Mouse (Mus musculus): ENCODE results near the gene Ubl7. TPM values are rescaled to one million over a fixed set of nuclear protein-coding genes. Genes with fewer than 3 reads are reported as not detected.

Ubl7 gene
- total and polyA plus RNA-seq, 3 experiments = 22.7 to 89.6 TPM; not detected in 1

DNA sequence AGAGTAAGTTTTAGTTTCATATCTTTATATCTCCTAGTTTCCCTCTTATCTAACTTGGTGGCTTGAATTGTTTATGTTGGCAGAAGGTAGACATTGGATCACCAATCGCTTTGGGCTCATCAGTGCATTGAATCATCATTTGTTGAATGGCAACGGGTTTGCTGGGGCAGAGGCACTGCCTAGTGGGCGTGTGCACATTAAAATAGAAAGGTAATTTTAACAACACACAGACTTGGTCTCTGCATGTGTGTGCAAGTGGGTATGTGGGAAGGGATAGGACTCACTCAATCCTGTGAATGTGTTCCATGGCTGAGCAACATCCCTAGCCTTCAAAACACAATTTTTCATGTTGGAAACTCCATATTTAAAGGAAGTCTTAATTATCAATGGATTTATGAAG lies 35.8 kb upstream of the Ubl7 start:
- H3K9me3 ChIP-seq (replicated peaks; ENCODE audit: insufficient read depth, low read length) = no peaks in the 10 kb centered on the region
- no peaks in the 10 kb centered on the region; a peak in 1 of 4 replicates for H3K4me1 ChIP-seq (ENCODE audit: control insufficient read depth in 1 of 2, insufficient read depth in 2 of 2, low read length in 2 of 2)
- peaks cover 8 to 11% of the 10 kb centered on the region in 2 experiments; a peak in 3 of 4 replicates for H3K27me3 ChIP-seq (ENCODE audit: control insufficient read depth in 1 of 2, insufficient read depth in 2 of 2, low read length in 2 of 2)
- no peak for DNase-seq (ENCODE audit: low read depth, low spot score)
- H3K27ac ChIP-seq (ENCODE audit: control insufficient read depth, low read depth, low read length) = no peak overlapping the region
- no peak overlapping the region for H3K4me3 ChIP-seq (ENCODE audit: control insufficient read depth in 1 of 2, insufficient read depth in 1 of 2, low read depth in 2 of 2, low read length in 2 of 2)
- no peak overlapping the region for H3K9ac ChIP-seq (ENCODE audit: control insufficient read depth, low read depth, low read length, poor library complexity, severe bottlenecking)
- peaks cover 0 to 2% of the 10 kb centered on the region in 2 experiments; a peak in 1 of 4 replicates for H3K36me3 ChIP-seq (ENCODE audit: control insufficient read depth in 1 of 2, insufficient read depth in 2 of 2, low read length in 2 of 2)
- no peaks in the 10 kb centered on the region for H3K79me2 ChIP-seq (ENCODE audit: control insufficient read depth, insufficient read depth, low read length, poor library complexity)
- TF ChIP-seq MEF2A (IDR thresholded peaks at IDR 0.05; ENCODE audit: extremely low read depth, insufficient replicate concordance, low read depth, low read length, poor library complexity, severe bottlenecking) (no peak), TBP (IDR thresholded peaks at IDR 0.05; ENCODE audit: low read depth, low read length) (no peak), POLR2AphosphoS2 (IDR thresholded peaks at IDR 0.05; ENCODE audit: low read length) (no peak), MAZ (IDR thresholded peaks at IDR 0.05; ENCODE audit: low read depth, low read length) (no peak), CHD2 (IDR thresholded peaks at IDR 0.05; ENCODE audit: low read length) (no peak), CTCF (IDR thresholded peaks at IDR 0.05 in 2 of 3, conservative IDR thresholded peaks at IDR 0.05 in 1 of 3; ENCODE audit: control insufficient read depth in 1 of 3, insufficient read depth in 1 of 3, low read depth in 2 of 3, low read length in 3 of 3, poor library complexity in 1 of 3, severe bottlenecking in 1 of 3) (no peak), USF2 (IDR thresholded peaks at IDR 0.05; ENCODE audit: borderline replicate concordance in 1 of 2, insufficient read depth in 1 of 2, low read depth in 1 of 2, low read length in 2 of 2) (no peak), CHD1 (IDR thresholded peaks at IDR 0.05; ENCODE audit: low read depth, low read length) (no peak), MAX (IDR thresholded peaks at IDR 0.05; ENCODE audit: low read length) (no peak), ETS1 (IDR thresholded peaks at IDR 0.05; ENCODE audit: low read depth, low read length) (no peak), ZKSCAN1 (IDR thresholded peaks at IDR 0.05; ENCODE audit: low read depth, low read length) (no peak), GABPA (IDR thresholded peaks at IDR 0.05; ENCODE audit: low read depth, low read length) (no peak), ELF1 (IDR thresholded peaks at IDR 0.05; ENCODE audit: low read depth, low read length) (no peak), TCF12 (IDR thresholded peaks at IDR 0.05; ENCODE audit: low read depth, low read length) (no peak), ZMIZ1 (IDR thresholded peaks at IDR 0.05; ENCODE audit: low read depth, low read length) (no peak), USF1 (IDR thresholded peaks at IDR 0.05; ENCODE audit: low read depth, low read length) (no peak)

- DNase-seq (ENCODE audit: low read depth, low spot score) = no peak
- H3K79me2 ChIP-seq (ENCODE audit: control insufficient read depth, insufficient read depth, low read length, poor library complexity) = no peaks in the 10 kb centered on the region
- no peak overlapping the region for H3K9ac ChIP-seq (ENCODE audit: control insufficient read depth, low read depth, low read length, poor library complexity, severe bottlenecking)
- H3K4me1 ChIP-seq (ENCODE audit: control insufficient read depth in 1 of 2, insufficient read depth in 2 of 2, low read length in 2 of 2) = no peaks in the 10 kb centered on the region
- H3K9me3 ChIP-seq (replicated peaks; ENCODE audit: insufficient read depth, low read length) = no peaks in the 10 kb centered on the region
- no peak overlapping the region for H3K27ac ChIP-seq (ENCODE audit: control insufficient read depth, low read depth, low read length)
- H3K4me3 ChIP-seq (ENCODE audit: control insufficient read depth in 1 of 2, insufficient read depth in 1 of 2, low read depth in 2 of 2, low read length in 2 of 2) = no peak overlapping the region
- H3K27me3 ChIP-seq (ENCODE audit: control insufficient read depth in 1 of 2, insufficient read depth in 2 of 2, low read length in 2 of 2) = peaks cover 8 to 22% of the 10 kb centered on the region in 2 experiments
- H3K36me3 ChIP-seq (ENCODE audit: control insufficient read depth in 1 of 2, insufficient read depth in 2 of 2, low read length in 2 of 2) = peaks cover 0 to 2% of the 10 kb centered on the region in 2 experiments; a peak in 1 of 4 replicates
- TF ChIP-seq MXI1 (IDR thresholded peaks at IDR 0.05; ENCODE audit: low read depth, low read length) = no peak
- TF ChIP-seq MYB (IDR thresholded peaks at IDR 0.05; ENCODE audit: low read depth, low read length) = no peak
Observed at GRCm38 (mm10) chr9:57879213-57879612, 31.6 kb upstream of the Ubl7 start.

All from MEL (cell line).